Mouse (Mus musculus) adrenal gland, adult 2 months (tissue): Measurements from ENCODE around the gene Adamtsl1. TPM values are rescaled to one million over a fixed set of nuclear protein-coding genes. Genes with fewer than 3 reads are reported as not detected.
A peak's percentile ranks its signal among the peaks of the same experiment; 100 is the strongest.

Source experiments
- DNase-seq: peaks from one replicate; pipeline ENCODE4 v3.0.0; 2021
- polyA plus RNA-seq: library from polyadenylated mRNA; depleted of rRNA; stranded (reverse); fragments of >200 nt; gene quantifications from 2 replicates; pipeline ENCODE4 v1.2.3, GENCODE M21; 2012
- total RNA-seq, 2 experiments: library from RNA; stranded (reverse); gene quantifications; 2 replicates each; pipeline ENCODE4 v1.2.3; 2021

The Adamtsl1 gene
- total and polyA plus RNA-seq, 3 experiments: 6.9 to 17.7 (median 12.4) TPM

DNA sequence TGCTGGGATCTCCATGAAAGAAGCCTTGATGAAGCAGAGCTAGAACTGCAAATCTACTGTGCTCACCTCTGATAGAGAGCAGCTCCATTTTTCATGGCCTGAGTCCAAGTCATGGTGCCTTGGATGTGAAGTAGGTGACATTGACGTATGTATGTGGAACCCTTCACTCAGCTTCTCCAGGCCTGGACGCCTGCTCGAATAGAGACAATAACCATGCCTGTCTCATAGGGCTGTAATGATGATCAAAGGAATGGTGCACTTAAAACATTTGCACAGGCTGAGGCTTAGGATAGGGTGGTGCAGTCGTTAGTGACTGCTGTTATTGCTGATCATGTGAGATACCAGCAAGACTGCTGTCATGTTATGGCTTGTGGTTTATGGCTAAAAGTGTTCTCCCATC, 801.1 kb downstream of the Adamtsl1 start:
- no peak for DNase-seq

DNA sequence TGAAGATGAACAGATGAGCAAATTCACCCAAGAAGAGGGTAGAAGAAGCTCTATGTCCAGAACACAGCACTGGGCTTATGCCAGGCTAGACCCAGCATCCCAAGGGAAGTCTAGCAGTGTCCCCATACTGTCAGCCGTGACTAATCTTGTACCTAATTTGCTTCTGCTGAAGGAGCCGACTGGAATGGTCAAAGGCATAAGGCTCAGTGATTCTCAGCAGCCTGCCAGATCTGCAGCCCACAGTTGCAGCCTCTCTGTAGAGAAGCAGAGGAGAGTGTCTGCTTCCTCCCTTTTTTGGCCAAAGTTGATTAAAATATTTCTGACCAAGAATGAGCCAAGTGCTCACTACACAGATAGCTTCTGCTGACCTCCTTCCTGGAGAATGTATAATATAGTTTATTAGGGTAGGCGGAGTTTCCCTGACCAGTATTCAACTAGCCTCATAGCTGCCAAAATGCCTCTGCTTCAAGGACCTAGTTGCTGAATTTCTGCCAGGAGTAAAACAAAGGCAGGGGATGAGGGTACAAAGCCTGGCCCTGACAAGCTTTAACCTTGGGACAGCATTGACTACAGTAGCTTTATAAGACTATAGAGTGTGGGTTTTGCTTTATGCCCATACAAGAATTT, 804.1 kb downstream of the Adamtsl1 start:
- DNase-seq: peak; percentile 36

DNA sequence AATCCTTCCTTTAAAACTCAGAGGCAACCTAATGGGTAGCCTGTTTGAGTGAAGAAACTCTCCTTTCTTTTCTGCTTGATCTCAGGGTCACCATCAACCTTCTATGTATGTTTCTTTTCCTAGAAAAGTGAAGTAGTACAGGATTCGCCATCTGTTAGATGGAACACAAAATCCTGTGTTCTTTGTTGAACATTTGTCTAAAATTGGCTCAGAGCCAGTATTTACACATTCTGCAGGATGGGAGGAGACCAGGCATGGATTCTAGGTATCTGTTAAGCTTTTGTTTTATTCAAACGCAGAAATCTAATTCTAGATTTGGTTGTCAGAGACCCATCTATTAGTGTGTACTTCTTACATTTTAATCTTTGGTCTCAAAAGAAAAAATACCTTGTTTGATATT, 811.4 kb downstream of the Adamtsl1 start:
- no peak for DNase-seq

DNA sequence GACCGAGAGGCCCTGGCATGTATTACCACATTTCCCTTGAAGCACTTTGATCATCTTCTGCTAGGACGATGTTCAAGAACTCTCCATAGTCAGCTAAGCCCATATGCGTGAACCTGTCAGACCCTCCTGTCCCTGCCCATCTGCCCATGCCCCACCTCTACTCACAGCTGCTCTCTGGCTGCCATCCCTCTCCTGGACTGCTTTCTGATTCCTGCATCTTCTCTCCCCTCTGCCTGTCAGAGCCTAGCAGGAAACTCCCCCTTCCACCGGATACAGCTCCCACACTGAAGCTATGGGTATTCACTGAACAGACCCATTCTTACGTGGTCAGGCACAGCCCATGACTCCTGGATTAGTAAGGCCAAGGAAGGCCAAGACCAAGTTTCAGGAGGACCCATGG, 812.0 kb downstream of the Adamtsl1 start:
- no peak for DNase-seq

DNA sequence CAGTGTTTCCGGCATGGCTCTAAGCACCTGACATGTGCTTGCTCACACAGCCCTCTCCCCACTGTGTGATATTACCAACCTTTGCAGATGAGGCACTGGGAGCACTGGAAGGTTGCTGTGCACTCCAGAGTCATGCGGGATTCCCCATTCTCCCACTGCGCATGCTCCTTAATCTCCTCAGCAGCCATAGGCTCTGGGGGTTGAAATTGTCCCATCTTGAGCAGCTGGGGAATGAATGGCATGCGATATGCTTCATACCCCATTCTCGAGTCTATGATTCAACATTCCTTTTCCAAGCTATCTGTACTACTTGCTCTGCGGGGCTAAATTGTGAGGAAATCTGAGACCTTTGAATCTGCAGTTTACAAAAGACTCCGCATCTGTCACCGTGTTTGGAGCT, 812.7 kb downstream of the Adamtsl1 start:
- no peak for DNase-seq

DNA sequence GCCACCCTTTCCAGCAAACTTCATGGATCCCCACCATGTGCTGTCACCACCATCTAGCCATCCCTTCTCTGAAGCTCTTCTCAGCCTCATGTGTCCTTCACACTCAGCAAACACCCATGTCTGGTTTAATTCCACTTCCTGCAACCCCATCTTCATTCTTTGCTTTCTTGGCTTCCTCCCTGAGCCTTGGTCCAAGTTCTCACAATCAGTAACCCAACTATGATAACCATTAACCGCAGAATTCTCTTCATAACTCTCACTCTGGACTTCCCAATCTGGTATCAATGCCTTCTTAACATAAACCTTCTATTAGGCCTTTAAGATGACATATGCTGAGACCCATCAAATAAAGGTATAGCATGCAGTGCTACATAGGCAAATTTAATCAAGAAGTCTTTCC, 815.5 kb downstream of the Adamtsl1 start:
- no peak for DNase-seq

DNA sequence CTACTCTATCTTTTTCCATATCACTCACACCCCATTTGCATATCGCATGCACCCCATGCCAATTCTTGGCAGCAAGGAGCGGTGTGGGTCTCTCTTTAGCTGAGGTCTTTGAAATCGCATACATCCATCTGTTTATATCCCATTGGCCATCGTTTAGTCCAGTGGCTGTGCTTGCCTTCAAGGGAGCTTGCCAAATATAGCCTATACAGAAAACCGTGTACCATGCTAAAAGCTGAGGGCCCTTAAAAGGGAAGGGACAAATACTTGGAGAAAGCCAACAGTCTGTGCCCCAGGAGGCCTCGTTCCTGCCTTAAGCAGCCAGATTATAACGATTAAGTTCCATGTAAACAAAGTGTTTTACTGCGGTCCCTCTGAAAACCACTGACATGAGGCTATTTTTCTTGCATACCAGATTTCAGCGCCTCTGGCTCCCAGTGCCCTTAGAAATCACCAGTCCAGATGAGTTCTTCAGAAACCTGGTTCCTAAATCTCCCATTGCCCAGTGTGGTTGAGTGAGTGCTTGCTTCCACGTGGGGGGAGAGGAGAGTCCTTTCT, 822.0 kb downstream of the Adamtsl1 start:
- DNase-seq: no peak

DNA sequence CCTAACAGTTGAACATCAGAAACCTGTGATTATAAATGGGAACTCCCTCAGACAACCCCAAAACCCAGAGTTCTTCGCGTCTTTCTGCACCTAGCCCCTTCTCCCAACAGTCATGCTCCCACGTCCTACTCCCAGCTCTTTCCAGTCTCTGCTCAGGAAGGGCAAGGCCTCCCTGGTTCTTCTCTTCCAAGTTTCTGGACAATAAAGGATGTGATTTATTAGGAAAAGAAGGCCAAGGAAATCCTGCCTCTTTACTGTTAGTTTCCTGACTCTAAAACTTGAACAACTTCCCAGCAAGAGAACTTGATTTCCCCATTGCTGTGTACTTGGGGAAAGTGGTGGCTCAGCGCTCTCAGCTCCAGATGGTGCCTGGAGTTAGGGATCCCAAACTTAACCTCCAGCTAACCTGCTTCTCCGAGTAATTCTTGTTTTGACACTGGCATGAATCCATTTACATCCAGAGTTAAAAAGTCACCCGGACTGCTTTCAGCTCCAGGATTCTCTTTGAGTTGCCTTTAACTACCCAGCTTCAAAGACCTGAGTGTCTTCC, 823.3 kb downstream of the Adamtsl1 start:
- DNase-seq: no peak

DNA sequence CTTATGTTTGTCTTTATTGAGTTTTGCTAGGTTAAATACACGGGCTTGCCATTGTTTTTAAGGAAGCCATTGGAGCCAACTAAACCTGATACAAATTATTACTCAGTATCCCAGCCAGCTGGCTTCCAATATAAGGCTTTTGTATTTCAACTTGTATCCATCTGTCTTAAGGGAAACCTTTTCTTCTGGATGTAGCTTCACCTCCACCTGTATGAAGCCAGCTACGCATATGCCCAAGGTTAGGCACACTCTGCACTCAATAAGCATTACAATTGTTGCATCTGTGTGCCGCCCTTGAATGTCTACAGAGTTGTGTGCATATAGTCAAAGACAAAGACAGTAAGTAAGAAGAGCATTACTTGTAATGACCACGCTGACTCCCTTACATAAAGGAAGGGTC, 835.4 kb downstream of the Adamtsl1 start:
- DNase-seq: no peak

DNA sequence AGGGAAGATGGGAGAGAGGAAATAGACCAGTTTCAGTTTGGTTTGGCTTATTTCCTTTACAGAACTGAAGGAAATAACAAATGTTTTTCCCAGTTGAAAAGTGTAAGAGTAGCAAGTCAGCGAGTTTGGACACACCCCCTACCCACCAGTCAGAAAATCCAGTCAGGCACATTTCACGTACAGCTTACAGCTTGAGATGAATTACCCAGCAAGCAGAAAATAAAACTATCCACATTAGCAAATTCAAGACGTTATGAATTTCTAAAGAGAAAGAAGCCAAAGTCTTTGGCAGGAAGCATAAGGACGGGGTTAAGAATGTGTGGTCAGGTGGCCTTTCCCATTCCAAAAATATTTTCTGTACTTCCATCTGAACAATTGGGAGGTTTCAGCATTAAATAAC, 838.1 kb downstream of the Adamtsl1 start:
- no peak for DNase-seq

DNA sequence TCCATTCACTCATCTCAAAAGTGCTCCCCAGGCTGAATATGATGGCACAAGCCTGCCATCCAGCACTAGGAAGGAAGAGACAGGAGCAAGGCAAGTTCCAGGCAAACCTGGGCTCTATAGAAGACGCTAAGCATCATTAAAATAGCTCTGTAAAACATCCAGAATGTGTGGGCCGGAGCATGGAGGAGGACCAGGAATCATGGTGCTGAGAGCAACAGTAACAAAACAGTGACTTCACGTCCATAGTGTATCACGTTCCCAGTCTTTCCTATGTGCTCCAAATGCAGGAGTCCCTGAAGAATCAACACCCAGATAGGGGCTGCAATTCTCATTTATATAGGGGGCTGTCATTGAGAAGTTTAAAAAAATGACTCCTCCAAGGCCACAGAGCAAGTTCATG, 839.6 kb downstream of the Adamtsl1 start:
- no peak for DNase-seq

DNA sequence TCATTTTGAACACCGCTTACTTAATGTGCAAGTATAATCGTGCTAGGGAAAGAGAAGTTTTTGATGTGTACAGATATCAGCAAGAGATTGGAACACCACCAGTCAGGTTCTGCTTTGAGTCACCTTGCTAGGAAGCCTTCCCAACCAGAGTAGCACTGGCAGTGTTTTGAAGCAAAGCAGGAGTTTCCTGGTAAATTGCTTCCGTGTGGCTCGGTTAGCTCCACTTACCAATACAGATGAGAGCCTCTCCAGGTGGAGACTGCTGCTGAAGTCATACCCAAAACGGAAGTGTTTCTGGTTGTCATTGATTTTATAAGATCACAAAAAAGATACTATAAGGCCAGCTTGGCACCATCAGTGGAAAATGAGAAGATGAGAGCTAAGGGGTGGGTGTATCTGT, 845.4 kb downstream of the Adamtsl1 start:
- DNase-seq: no peak

DNA sequence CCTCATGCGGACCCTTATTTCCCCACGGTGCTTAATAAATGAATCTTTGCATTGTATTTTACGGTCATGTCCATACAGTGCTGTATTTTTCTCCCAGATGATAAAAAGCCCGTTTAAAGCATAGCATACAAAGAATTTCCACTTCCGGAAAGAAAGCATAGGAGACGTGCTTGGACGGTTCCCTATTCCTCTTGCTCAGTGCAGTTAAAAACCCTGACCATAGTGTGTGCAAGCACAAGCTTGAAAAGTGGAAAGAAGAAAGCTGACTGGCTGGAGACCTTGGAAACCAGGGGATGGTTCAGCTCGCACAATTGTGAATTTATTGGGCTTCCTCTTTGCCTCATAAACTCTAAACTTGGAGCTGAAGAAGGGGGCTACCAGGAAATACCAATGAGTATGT, 855.1 kb downstream of the Adamtsl1 start:
- DNase-seq: no peak

DNA sequence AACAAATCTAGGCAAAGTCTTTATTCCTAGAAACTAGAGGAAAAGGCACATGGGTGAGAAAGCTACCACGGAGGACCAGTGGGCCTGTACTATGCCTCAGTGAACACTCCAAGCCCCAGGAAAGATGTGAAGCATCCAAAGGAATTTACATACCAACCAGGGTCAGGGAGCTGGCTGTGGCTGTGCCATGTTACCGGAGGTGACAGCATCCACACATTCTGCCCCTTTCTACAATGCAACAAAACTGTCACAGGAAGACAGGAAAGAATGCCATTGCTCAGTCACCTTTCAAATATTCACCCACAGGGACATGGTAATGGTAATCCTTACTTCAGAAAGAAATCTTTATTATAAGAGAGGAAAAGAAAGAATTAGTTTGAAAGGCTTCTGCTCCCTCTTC, 859.2 kb downstream of the Adamtsl1 start:
- no peak for DNase-seq

DNA sequence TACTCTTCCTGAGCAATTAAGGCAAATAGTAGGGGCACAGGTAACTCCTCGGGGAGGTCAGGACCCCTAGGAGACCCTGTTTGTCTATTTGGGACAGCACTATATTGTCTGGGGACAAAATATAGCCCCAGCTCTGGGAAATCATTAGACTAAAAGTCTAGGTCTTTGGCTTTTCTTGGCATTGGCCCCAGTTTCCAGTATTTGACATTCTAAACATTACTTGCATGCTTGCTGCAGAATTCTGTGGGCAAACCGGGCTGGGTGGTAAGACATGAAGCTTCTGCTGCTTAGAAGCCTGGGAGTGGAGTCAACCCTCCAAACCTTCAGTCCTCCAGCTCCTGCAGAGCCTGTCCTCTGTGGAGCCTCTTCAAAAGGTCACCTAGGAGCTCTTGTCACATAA, 869.2 kb downstream of the Adamtsl1 start:
- no peak for DNase-seq

DNA sequence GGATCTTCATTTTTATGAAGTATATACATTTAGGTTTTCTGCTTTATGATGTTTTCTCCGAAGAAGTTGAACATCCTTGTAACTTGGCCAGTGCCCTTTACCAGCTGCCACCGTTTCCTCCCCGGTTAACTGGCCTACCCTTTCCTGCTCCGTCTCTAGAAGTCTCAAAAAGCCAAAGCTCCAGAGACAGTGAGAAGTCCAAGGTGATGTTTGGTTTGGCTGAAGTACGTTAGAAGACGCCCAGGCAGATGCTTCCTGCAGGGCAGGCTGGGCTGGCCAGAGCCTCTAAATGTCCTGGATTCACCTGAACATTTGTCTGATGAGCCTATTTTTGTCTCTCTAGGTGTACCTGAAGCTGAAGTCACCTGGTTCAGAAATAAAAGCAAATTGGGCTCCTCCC, 871.1 kb downstream of the Adamtsl1 start:
- DNase-seq: no peak

DNA sequence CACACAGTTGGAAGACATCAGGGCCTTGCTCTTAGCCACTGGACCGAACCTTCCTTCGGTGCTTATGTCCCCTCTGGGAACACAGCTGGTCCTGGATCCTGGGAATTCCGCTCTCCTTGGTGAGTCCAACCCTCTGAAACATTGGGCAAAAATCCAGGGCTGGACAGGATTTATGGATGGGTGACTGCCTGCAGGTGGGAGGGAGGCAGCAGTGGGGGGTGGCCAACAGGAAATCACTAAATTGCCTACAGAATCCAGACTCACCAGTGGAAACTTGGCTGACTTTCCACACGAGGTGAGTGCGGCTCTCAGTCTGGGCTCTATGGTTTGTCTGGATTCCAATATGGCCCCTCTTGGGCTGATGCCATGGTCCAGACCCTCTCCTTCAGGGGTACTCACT, 874.5 kb downstream of the Adamtsl1 start:
- DNase-seq: peak; percentile 52

DNA sequence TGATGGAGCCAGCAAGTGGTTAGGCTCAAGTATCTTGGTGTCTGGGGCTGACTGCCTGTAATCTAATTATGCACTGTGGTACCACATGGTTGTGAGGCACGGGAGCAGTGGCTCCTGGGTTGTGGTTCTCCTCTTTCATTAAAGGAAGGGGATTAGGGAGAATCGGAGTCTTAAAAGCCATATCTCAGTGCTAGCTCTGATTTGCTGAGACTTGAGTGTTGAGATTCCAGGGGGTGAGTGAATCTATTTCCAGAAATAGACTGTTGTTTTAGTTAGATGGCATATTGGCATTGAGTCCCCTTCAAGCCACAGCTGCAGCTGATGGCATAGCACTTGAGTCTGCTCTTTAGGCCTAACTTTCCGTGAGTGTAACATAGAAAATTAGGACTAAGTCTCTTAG, 877.2 kb downstream of the Adamtsl1 start:
- DNase-seq: no peak

DNA sequence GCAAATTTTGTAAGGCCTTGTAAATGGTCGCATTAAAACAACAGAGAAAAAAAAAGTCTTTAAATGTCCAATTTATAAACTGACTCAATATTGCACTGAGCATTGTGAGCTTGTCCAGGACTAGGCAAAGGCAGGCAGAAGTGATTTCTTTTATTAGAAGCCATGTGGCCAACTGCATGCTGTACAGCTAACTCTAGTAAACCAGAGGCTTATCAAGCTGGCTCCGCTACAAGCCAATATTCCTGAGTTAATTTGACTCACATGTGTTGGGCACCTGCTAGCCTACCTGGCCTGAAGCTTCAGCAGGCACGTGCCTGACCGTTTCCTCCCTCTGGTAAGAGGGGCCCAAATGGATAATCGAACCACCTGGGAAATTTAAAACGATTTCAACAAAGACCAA, 881.7 kb downstream of the Adamtsl1 start:
- no peak for DNase-seq

DNA sequence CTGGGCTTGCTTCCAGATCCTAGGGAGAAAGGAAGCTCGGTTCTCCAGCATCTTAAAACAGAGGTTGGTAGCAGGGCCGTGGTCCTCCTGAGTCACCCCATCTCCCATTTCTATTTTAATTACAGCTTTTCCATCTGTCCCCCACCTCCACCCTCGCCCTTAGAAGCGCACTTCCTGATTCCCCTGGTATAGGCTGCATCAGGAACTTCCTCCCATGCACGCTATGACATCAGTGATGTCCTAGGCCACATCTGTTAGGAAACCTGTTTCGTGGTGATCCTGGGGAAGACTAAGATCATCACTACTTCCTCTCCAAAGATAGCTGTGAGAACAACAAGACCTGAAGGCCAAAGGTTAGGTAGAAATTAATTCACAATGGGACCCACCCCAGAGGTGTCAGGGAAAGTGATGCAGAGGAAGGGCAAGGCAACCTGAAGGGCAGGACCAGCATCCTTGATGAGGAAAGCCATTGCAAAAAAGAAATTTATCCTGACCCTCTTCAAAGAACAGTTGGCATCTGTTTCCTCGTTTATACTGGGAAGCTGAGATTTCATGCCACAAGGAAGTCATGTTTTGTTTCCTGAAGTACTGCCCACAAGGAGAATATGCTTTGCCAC, 882.8 kb downstream of the Adamtsl1 start:
- peak; percentile 35 for DNase-seq

DNA sequence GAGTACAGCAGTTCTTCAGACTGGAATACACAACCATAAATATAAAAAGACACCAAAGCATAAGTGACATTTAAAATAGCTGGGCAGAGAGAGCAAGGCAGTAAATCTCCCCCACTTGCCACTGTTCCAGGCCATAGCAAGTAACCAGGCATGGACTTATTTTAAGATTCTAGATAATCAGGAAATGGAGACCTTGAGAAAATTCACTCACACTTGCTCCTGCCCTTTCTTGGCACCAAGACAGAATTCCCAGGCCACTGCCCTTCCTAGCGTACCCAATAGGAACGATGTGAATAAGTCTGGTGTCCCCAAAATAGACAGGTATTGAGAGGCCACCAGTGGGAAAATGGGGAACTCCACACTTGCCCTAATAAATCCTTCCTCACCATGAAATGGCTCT, 883.5 kb downstream of the Adamtsl1 start:
- peak; percentile 56 for DNase-seq

DNA sequence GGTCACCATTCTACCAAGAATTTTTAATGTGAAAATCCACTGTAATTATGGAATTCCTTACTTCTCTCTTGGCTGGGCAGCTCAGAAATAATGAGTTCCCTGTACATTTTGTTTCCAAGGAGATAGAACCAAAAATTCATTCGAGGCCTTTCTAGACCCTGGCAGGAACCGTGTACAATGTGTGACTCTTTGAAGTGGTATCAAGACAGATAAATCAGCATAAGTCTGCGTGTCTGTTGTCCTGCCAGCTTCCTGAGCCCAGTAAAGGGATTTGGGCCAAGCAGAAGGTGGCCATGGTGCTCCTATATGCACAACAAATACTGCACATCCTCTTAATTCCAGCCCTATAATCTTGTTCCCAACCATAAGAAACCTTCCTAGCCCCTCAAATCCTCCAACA, 887.1 kb downstream of the Adamtsl1 start:
- DNase-seq: peak; percentile 52

DNA sequence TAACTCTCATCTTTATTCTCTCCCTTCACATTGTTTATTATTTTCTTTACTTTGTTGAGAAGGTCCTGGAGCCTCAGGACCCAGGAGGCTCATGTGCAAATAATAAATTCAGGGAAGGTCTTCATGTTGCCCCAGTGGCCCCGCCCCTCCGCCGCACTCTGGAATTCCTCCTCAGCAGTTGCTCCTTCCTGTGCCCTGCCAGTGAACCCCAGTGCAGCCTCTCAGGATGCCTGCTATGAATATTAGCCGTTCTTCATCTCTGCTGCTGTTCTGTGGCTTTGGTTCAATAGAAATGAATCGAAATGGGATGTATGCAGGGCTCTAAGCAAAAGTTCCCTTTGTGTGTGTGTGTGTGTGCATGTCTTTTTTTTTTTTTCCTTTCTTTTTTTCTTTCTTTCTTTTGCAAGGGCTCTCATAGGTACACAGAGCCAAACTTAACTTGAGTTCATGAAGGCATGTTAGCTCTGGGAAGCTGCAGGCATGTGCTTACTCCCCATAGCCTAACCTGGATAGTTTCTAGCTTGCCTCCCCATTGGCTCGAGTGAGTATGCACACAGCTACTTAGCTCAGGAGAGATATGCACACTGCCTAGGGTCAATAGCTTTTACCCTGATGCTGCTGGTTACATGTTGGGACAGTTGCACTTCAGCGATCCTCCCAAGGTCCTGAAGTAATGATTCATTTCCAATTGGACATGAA, 892.7 kb downstream of the Adamtsl1 start:
- no peak for DNase-seq
